7 mouse cellular contexts compared by ENCODE assay signal in the genomic region with DNA sequence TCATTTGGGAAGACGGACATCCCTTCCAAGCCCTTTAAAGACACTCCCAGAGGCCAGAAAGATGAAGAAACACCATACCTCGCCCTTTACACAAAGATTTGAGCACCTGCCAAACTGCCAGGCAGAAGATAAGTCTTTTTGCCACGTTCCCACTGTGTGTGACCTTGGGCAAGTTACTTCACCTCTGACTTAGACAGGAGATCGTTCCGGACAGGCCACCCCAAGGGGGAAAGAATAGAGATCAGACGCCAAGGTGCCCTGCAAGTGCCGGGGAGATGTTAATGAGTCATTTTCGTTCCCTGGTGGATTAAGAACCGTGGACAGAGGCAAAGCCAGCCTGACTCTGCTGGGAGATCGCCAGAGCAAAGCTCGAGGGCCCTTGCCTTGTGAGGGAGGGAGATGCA. TPM values are rescaled to one million over a fixed set of nuclear protein-coding genes. Genes with fewer than 3 reads are reported as not detected.
DNase-seq lines count a peak whose midpoint lies in the region; ATAC-seq lines count a peak whose summit lies in the region.

No protein-coding gene starts in this region.

- H3K9ac ChIP-seq in forebrain, embryonic 12.5 days = peak overlapping the region; percentile 86
- H3K9ac ChIP-seq in hindbrain, embryonic 12.5 days = peak overlapping the region; percentile 91
- no peak overlapping the region for H3K9ac ChIP-seq in limb, embryonic 15.5 days
- H3K9ac ChIP-seq in neural tube, embryonic 13.5 days = peak overlapping the region; percentile 91

- no peaks in the 10 kb centered on the region for H3K9me3 ChIP-seq in forebrain, embryonic 12.5 days
- H3K9me3 ChIP-seq in hindbrain, embryonic 12.5 days (replicated peaks) = no peaks in the 10 kb centered on the region
- no peaks in the 10 kb centered on the region for H3K9me3 ChIP-seq in limb, embryonic 15.5 days
- no peaks in the 10 kb centered on the region for H3K9me3 ChIP-seq in neural tube, embryonic 13.5 days

- peak overlapping the region; percentile 92; the same call in 1 of the 2 replicates for H3K27ac ChIP-seq in forebrain, embryonic 12.5 days
- H3K27ac ChIP-seq in hindbrain, embryonic 12.5 days = peak overlapping the region; percentile 96; the same call in 1 of the 2 replicates
- peak overlapping the region; percentile 93 for H3K27ac ChIP-seq in limb, embryonic 15.5 days
- H3K27ac ChIP-seq in neural tube, embryonic 13.5 days (replicated peaks) = peak overlapping the region; percentile 97

- peak overlapping the region; percentile 89 for H3K4me2 ChIP-seq in forebrain, embryonic 12.5 days
- H3K4me2 ChIP-seq in hindbrain, embryonic 12.5 days (replicated peaks) = peak overlapping the region; percentile 86
- H3K4me2 ChIP-seq in limb, embryonic 15.5 days = peak overlapping the region; percentile 85
- peak overlapping the region; percentile 85 for H3K4me2 ChIP-seq in neural tube, embryonic 13.5 days

- ATAC-seq in forebrain, embryonic 12.5 days (ENCODE audit: low FRiP score) = no peak
- ATAC-seq in hindbrain, embryonic 12.5 days (ENCODE audit: low FRiP score) = no peak
- ATAC-seq in limb, embryonic 15.5 days (ENCODE audit: insufficient number of reproducible peaks, low FRiP score, low TSS enrichment, low read depth) = no peak
- no peak for ATAC-seq in neural tube, embryonic 13.5 days (ENCODE audit: low read depth)

- peak overlapping the region; percentile 80 for H3K4me3 ChIP-seq in forebrain, embryonic 12.5 days (replicated peaks)
- H3K4me3 ChIP-seq in hindbrain, embryonic 12.5 days = peak overlapping the region; percentile 81
- H3K4me3 ChIP-seq in limb, embryonic 15.5 days = peak overlapping the region; percentile 82
- peak overlapping the region; percentile 75 for H3K4me3 ChIP-seq in neural tube, embryonic 13.5 days

- H3K4me1 ChIP-seq in forebrain, embryonic 12.5 days = peaks cover 37% of the 10 kb centered on the region
- H3K4me1 ChIP-seq in hindbrain, embryonic 12.5 days = peaks cover 33% of the 10 kb centered on the region
- H3K4me1 ChIP-seq in limb, embryonic 15.5 days = peaks cover 48% of the 10 kb centered on the region
- peaks cover 38% of the 10 kb centered on the region for H3K4me1 ChIP-seq in neural tube, embryonic 13.5 days (replicated peaks)

- DNase-seq in MN1 (ENCODE audit: low spot score) = peak; percentile 75
- peak; percentile 66 to 75 for DNase-seq in adrenal gland, postnatal 36 days
- DNase-seq in layer of hippocampus, postnatal 25 days (ENCODE audit: extremely low spot score in 1 of 2, low spot score in 1 of 2) = no peak

- H3K36me3 ChIP-seq in forebrain, embryonic 12.5 days (replicated peaks) = peaks cover 33% of the 10 kb centered on the region
- peaks cover 25% of the 10 kb centered on the region for H3K36me3 ChIP-seq in hindbrain, embryonic 12.5 days
- H3K36me3 ChIP-seq in limb, embryonic 15.5 days = peaks cover 23% of the 10 kb centered on the region
- H3K36me3 ChIP-seq in neural tube, embryonic 13.5 days = peaks cover 40% of the 10 kb centered on the region

- WGBS in forebrain, embryonic 12.5 days = under 1% methylated on average over 11 of the region's 11 CpGs
- 1% methylated on average over 11 of the region's 11 CpGs for WGBS in hindbrain, embryonic 12.5 days
- 1% methylated on average over 11 of the region's 11 CpGs for WGBS in limb, embryonic 15.5 days
- WGBS in neural tube, embryonic 13.5 days = 2% methylated on average over 11 of the region's 11 CpGs

- peaks cover 23% of the 10 kb centered on the region; the same call in 1 of the 2 replicates for H3K27me3 ChIP-seq in forebrain, embryonic 12.5 days
- peaks cover 21% of the 10 kb centered on the region; the same call in 1 of the 2 replicates for H3K27me3 ChIP-seq in hindbrain, embryonic 12.5 days
- no peaks in the 10 kb centered on the region for H3K27me3 ChIP-seq in limb, embryonic 15.5 days
- H3K27me3 ChIP-seq in neural tube, embryonic 13.5 days = 0 out of 2 replicates have a peak, but pooled peaks cover 5% of the 10 kb centered on the region

RNA-seq across cellular contexts. Expression of a gene that starts 0.7 kb away (rescaled TPM):
- total RNA-seq in adrenal gland, postnatal 36 days (2021) = 10 to 100 TPM; 10.6 to 12.8 TPM
- polyA plus RNA-seq in forebrain, embryonic 12.5 days (2016; fragmentation: Nextera tagmentation; extraction: Ambion mirVana) = 5.7 and 6.5 TPM in 2 replicates
- polyA plus RNA-seq in hindbrain, embryonic 12.5 days (2016; fragmentation: Nextera tagmentation; extraction: Ambion mirVana) = 10.1 and 10.5 TPM in 2 replicates
- 6.8 and 7.8 TPM in 2 replicates for polyA plus RNA-seq in limb, embryonic 15.5 days (2015; fragmentation: Nextera tagmentation; extraction: Ambion mirVana)
- polyA plus RNA-seq in neural tube, embryonic 13.5 days (2015; fragmentation: Nextera tagmentation; extraction: Ambion mirVana) = 9.1 and 9.5 TPM in 2 replicates
- 10 to 100 TPM; 75.8 to 82.0 TPM for total RNA-seq in layer of hippocampus, postnatal 25 days (2021)

RNA-seq across cellular contexts. Expression of a gene that starts 35.7 kb away (rescaled TPM):
- 100 to 1,000 TPM; 112 to 138 TPM for total RNA-seq in adrenal gland, postnatal 36 days (2021)
- 71.3 and 73.9 TPM in 2 replicates for polyA plus RNA-seq in forebrain, embryonic 12.5 days (2016; fragmentation: Nextera tagmentation; extraction: Ambion mirVana)
- polyA plus RNA-seq in hindbrain, embryonic 12.5 days (2016; fragmentation: Nextera tagmentation; extraction: Ambion mirVana) = 53.9 and 57.8 TPM in 2 replicates
- polyA plus RNA-seq in limb, embryonic 15.5 days (2015; fragmentation: Nextera tagmentation; extraction: Ambion mirVana) = 42.7 and 44.3 TPM in 2 replicates
- 31.0 and 34.8 TPM in 2 replicates for polyA plus RNA-seq in neural tube, embryonic 13.5 days (2015; fragmentation: Nextera tagmentation; extraction: Ambion mirVana)
- total RNA-seq in layer of hippocampus, postnatal 25 days (2021) = 100 to 1,000 TPM; 123 to 130 TPM

RNA-seq across cellular contexts. Expression of a gene that starts 36.9 kb away (rescaled TPM):
- under 1 TPM; 0.23 to 0.33 TPM for total RNA-seq in adrenal gland, postnatal 36 days (2021)
- polyA plus RNA-seq in forebrain, embryonic 12.5 days (2016; fragmentation: Nextera tagmentation; extraction: Ambion mirVana) = 0.19 and 0.33 TPM in 2 replicates
- 0.10 TPM in 1 of 2 replicates, not detected in the other for polyA plus RNA-seq in hindbrain, embryonic 12.5 days (2016; fragmentation: Nextera tagmentation; extraction: Ambion mirVana)
- 0.14 TPM in 1 of 2 replicates, not detected in the other for polyA plus RNA-seq in limb, embryonic 15.5 days (2015; fragmentation: Nextera tagmentation; extraction: Ambion mirVana)
- 0.07 and 0.15 TPM in 2 replicates for polyA plus RNA-seq in neural tube, embryonic 13.5 days (2015; fragmentation: Nextera tagmentation; extraction: Ambion mirVana)
- total RNA-seq in layer of hippocampus, postnatal 25 days (2021) = under 1 TPM in 1 of 2 experiments, not detected in 1; 0.10 TPM

Comparison
In these comparisons a context has a peak if more than half of its experiments do, and no peak if none do; other contexts are left out.
1. DNase-seq: peak in MN1 (single experiment) and adrenal gland, postnatal 36 days (2 of 2); none in layer of hippocampus, postnatal 25 days (0 of 2).
2. Peak in every context shown above with its lines, with median percentiles within 50 percentile points of each other: H3K27ac ChIP-seq, H3K4me2 ChIP-seq and H3K4me3 ChIP-seq.